Mouse (Mus musculus) myocyte (in vitro differentiated cells): ENCODE measurements around the gene Il4. TPM values are rescaled to one million over a fixed set of nuclear protein-coding genes. Genes with fewer than 3 reads are reported as not detected.
"Not testable (repeated sequence)": the region's sequence is repeated elsewhere in the genome, so short reads cannot be mapped to it uniquely, and the experiment has no call there.

ENCODE experiments used
- H3K27me3 ChIP-seq: one replicate; pipeline ENCODE4 v1.6.1; 2011; ENCODE audit not compliant: control insufficient read depth, insufficient read depth, insufficient read length
- H3K36me3 ChIP-seq: one replicate; pipeline ENCODE4 v1.6.1; 2011; ENCODE audit not compliant: control insufficient read depth, insufficient read depth
- H3K4me2 ChIP-seq: one replicate; pipeline ENCODE4 v1.6.1; 2011; ENCODE audit warnings: low read depth, control low read depth
- H3K4me3 ChIP-seq: one replicate; pipeline ENCODE4 v1.5.1; 2011; ENCODE audit warnings: mild to moderate bottlenecking, control low read depth, moderate library complexity
- H3K79me2 ChIP-seq: one replicate; pipeline ENCODE4 v1.6.1; 2011; ENCODE audit not compliant: control insufficient read depth, insufficient read depth
- H3ac ChIP-seq: one replicate; pipeline ENCODE4 v1.6.1; 2011; ENCODE audit not compliant: control insufficient read depth, insufficient read length
- CEBPB ChIP-seq: IDR thresholded peaks from 2 replicates; pipeline ENCODE4 v1.6.1; 2011; ENCODE audit warnings: mild to moderate bottlenecking, moderate library complexity; ENCODE audit not compliant: poor library complexity, insufficient read depth, severe bottlenecking
- E2F4 ChIP-seq: IDR thresholded peaks from one replicate; pipeline ENCODE4 v1.6.1; 2011; ENCODE audit warnings: mild to moderate bottlenecking, control low read depth, moderate library complexity; ENCODE audit not compliant: insufficient read depth
- MAX ChIP-seq: IDR thresholded peaks from one replicate; pipeline ENCODE4 v1.6.1; 2011; ENCODE audit warnings: low read depth, mild to moderate bottlenecking, control low read depth
- MYOD1 ChIP-seq, 3 experiments: IDR thresholded peaks; one replicate each; pipeline ENCODE4 v1.6.1; 2011; ENCODE audit warnings: control low read depth in 2 of 3, low read depth in 2 of 3, mild to moderate bottlenecking in 2 of 3, moderate library complexity in 1 of 3; ENCODE audit not compliant: insufficient read length in 2 of 3, control insufficient read depth in 1 of 3
- MYOG ChIP-seq, 3 experiments: IDR thresholded peaks; one replicate each; pipeline ENCODE4 v1.6.1; 2011; ENCODE audit warnings: control low read depth in 2 of 3, low read depth in 2 of 3, mild to moderate bottlenecking in 2 of 3; ENCODE audit not compliant: insufficient read length in 2 of 3, control insufficient read depth in 1 of 3, insufficient read depth in 1 of 3
- POLR2A ChIP-seq: IDR thresholded peaks from one replicate; pipeline ENCODE4 v1.6.1; 2011; ENCODE audit warnings: low read depth, mild to moderate bottlenecking, control low read depth, moderate library complexity; ENCODE audit not compliant: insufficient read length
- POLR2AphosphoS2 ChIP-seq: IDR thresholded peaks from one replicate; pipeline ENCODE4 v1.6.1; 2011; ENCODE audit warnings: low read depth, control low read depth; ENCODE audit not compliant: insufficient read length
- REST ChIP-seq: IDR thresholded peaks from one replicate; pipeline ENCODE4 v1.6.1; 2011; ENCODE audit warnings: mild to moderate bottlenecking, control low read depth, moderate library complexity; ENCODE audit not compliant: insufficient read depth, insufficient read length
- SRF ChIP-seq: IDR thresholded peaks from one replicate; pipeline ENCODE4 v1.6.1; 2011; ENCODE audit warnings: low read depth; ENCODE audit not compliant: control insufficient read depth, insufficient read length
- TCF12 ChIP-seq: IDR thresholded peaks from one replicate; pipeline ENCODE4 v1.6.1; 2011; ENCODE audit warnings: mild to moderate bottlenecking, control low read depth; ENCODE audit not compliant: poor library complexity, insufficient read depth, severe bottlenecking
- TCF3 ChIP-seq: IDR thresholded peaks from one replicate; pipeline ENCODE4 v1.6.1; 2011; ENCODE audit warnings: low read depth, control low read depth; ENCODE audit not compliant: insufficient read length
- USF1 ChIP-seq: IDR thresholded peaks from one replicate; pipeline ENCODE4 v1.6.1; 2011; ENCODE audit warnings: low read depth, mild to moderate bottlenecking, control low read depth, moderate library complexity
- polyA plus RNA-seq: library from polyadenylated mRNA; unstranded; fragments of >200 nt; fragmentation: generic; extraction: Trizol; gene quantifications from one replicate; pipeline ENCODE4 v1.2.1, GENCODE M21; 2012; ENCODE audit warnings: missing spikeins

The Il4 gene
- polyA plus RNA-seq, 1 experiment = 0.19 TPM

DNA sequence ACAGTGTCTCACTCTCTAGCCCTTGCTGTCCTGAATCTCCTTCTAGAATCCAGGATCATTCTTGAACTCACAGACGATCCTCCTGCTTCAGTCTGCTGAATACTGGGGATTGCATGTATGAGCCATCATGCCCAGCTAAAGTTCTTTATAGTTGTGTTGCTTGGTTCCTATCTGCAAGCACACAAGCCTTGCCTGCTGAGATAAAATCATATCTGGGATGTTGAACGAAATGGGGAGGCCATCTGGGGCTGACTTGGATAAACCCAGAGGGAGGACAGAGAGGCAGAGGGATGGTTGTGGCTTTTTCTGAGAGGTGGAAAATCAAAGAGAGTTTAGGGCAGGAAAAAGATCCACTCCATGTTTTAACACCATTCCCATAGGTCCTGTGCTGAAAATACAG is 56.5 kb downstream of the Il4 start:
- H3K4me3 ChIP-seq = no peak overlapping the region
- H3K4me2 ChIP-seq = no peak overlapping the region
- no peak overlapping the region for H3ac ChIP-seq
- no peaks in the 10 kb centered on the region for H3K27me3 ChIP-seq
- H3K36me3 ChIP-seq = no peaks in the 10 kb centered on the region
- no peaks in the 10 kb centered on the region for H3K79me2 ChIP-seq
- TF ChIP-seq E2F4 = no peak
- no peak for TF ChIP-seq MAX
- no peak for TF ChIP-seq TCF3
- TF ChIP-seq TCF12 = no peak
- no peak for TF ChIP-seq CEBPB
- no peak for TF ChIP-seq MYOD1 (IDR thresholded peaks at IDR 0.05; ENCODE audit: control insufficient read depth in 1 of 3, insufficient read length in 2 of 3, low read depth in 2 of 3)
- no peak for TF ChIP-seq MYOG (IDR thresholded peaks at IDR 0.05; ENCODE audit: control insufficient read depth in 1 of 3, insufficient read depth in 1 of 3, insufficient read length in 2 of 3, low read depth in 2 of 3)
- no peak for TF ChIP-seq POLR2AphosphoS2
- no peak for TF ChIP-seq REST
- no peak for TF ChIP-seq SRF
- no peak for TF ChIP-seq USF1
- no peak for TF ChIP-seq POLR2A

DNA sequence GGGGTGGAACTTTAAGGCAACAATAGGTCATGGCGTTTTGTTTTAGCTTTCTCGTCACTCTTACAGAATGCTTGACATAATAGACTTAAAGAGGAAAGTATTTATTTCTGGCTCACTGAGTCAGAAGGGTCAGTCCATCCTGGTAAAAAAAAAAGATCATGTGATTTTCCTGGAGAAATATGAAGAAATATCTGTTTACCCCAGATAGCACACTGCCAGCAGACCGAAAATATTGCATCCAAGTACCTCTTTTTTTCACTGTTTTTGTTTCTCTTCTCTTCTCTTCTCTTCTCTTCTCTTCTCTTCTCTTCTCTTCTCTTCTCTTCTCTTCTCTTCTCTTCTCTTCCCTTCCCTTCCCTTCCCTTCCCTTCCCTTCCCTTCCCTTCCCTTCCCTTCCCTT is 58.5 kb downstream of the Il4 start:
- not testable (repeated sequence) for H3K79me2 ChIP-seq, H3ac ChIP-seq, H3K36me3 ChIP-seq, H3K4me2 ChIP-seq, H3K27me3 ChIP-seq, H3K4me3 ChIP-seq

DNA sequence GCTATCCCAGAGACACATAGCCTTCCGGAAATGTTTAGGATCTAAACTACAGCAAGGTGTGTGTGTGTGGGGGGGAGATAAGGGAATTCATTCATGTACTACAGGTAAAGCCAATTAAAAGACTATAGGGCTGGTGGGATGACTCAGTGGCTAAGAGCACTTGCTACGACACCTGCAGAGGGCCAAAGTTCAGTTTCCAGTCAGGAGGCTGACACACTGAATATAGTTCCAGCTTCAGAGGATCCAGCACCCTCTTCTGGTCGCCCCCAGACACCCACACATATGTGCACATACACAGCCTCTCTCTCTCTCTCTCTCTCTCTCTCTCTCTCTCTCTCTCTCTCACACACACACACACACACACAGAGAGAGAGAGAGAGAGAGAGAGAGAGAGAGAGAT is 60.5 kb downstream of the Il4 start:
- H3K36me3 ChIP-seq, H3K79me2 ChIP-seq, H3K4me2 ChIP-seq, H3K4me3 ChIP-seq, H3ac ChIP-seq, H3K27me3 ChIP-seq: not testable (repeated sequence)

DNA sequence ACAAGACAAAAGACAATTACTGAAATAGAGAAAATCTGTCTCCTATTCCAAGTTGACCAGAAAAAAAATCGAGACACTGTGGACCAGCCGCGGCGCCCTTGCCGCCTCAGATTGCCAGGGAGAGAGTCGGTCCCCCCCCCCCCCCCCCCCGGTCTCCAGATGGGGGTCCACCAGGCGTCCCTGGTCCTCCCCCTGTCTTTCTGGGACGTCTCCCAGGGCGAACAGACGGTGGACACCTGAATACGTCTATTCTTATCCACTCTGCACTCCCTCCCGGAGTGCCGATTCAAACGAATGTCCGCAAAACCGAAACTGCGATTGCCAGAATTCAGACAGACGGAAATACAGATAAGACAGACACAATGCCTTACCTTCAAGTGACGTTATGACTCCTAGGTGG is 61.9 kb downstream of the Il4 start:
- H3K36me3 ChIP-seq, H3K27me3 ChIP-seq, H3K4me2 ChIP-seq, H3ac ChIP-seq, H3K79me2 ChIP-seq, H3K4me3 ChIP-seq: not testable (repeated sequence)

Other genes starting within 250 kb of the Il4 start
- gene Leap2, start 195.5 kb downstream of the Il4 start, polyA plus RNA-seq = not detected
- gene Uqcrq, start 187.8 kb downstream of the Il4 start, polyA plus RNA-seq = 1,153 TPM
- 3.7 TPM for gene Gdf9, start 187.6 kb downstream of the Il4 start, polyA plus RNA-seq
- 0.02 TPM for gene Gm10447, start 161.6 kb downstream of the Il4 start, polyA plus RNA-seq
- gene Shroom1, start 161.5 kb downstream of the Il4 start, polyA plus RNA-seq = 0.88 TPM
- gene Gm9837, start 148.2 kb downstream of the Il4 start, polyA plus RNA-seq = not detected
- gene Gm9945, start 138.5 kb downstream of the Il4 start, polyA plus RNA-seq = not detected
- gene Sowaha, start 138.4 kb downstream of the Il4 start, polyA plus RNA-seq = not detected
- 92.4 TPM for gene Sept8, start 99.4 kb downstream of the Il4 start, polyA plus RNA-seq
- gene Kif3a, start 51.3 kb downstream of the Il4 start, polyA plus RNA-seq = 13.6 TPM
- gene Il13, start 16.0 kb upstream of the Il4 start, polyA plus RNA-seq = not detected
- 4.3 TPM for gene Rad50, start 88.7 kb upstream of the Il4 start, polyA plus RNA-seq
- not detected for gene Il5, start 102.1 kb upstream of the Il4 start, polyA plus RNA-seq
- gene Irf1, start 151.3 kb upstream of the Il4 start, polyA plus RNA-seq = 25.0 TPM
- 0.19 TPM for gene Gm17334, start 154.5 kb upstream of the Il4 start, polyA plus RNA-seq
- 1.6 TPM for gene Gm12216, start 240.6 kb upstream of the Il4 start, polyA plus RNA-seq